Mouse (Mus musculus) bone marrow macrophage, adult 2 months (primary cell): ENCODE data around the gene Tcf7l1. TPM values are rescaled to one million over a fixed set of nuclear protein-coding genes. Genes with fewer than 3 reads are reported as not detected.

Source experiments
- H3K27ac ChIP-seq: 2 replicates; pipeline ENCODE4 v1.5.1; 2012; ENCODE audit warnings: low read depth, low read length; ENCODE audit not compliant: insufficient read depth
- H3K4me1 ChIP-seq: 2 replicates; pipeline ENCODE4 v1.6.1; 2012; ENCODE audit warnings: low read length; ENCODE audit not compliant: control insufficient read depth, insufficient read depth
- H3K4me3 ChIP-seq: 2 replicates; pipeline ENCODE4 v1.5.1; 2012; ENCODE audit warnings: mild to moderate bottlenecking, low read length, moderate library complexity; ENCODE audit not compliant: insufficient read depth
- CTCF ChIP-seq: IDR thresholded peaks from 2 replicates; pipeline ENCODE4 v1.5.1; 2012; ENCODE audit warnings: low read depth, mild to moderate bottlenecking, low read length, moderate library complexity
- POLR2A ChIP-seq: IDR thresholded peaks from 2 replicates; pipeline ENCODE4 v1.6.1; 2012; ENCODE audit warnings: mild to moderate bottlenecking, low read depth, low read length, borderline replicate concordance
- polyA plus RNA-seq: library from polyadenylated mRNA; stranded (reverse); fragments of >200 nt; gene quantifications from 2 replicates; pipeline ENCODE4 v1.2.4, GENCODE M21; 2012; ENCODE audit not compliant: missing spikeins, insufficient read depth, insufficient read length

Gene Tcf7l1
- polyA plus RNA-seq, 1 experiment = 0.42 TPM

- Histone ChIP-seq H3K4me3 (no peak overlapping the region), H3K4me1 (no peaks in the 10 kb centered on the region), H3K27ac (no peak overlapping the region)
- TF ChIP-seq POLR2A (no peak), CTCF (no peak)
Measured at GRCm38 (mm10) chr6:72630370-72630769, 158.7 kb downstream of the Tcf7l1 start.

GRCm38 (mm10) chr6:72627276-72627675 lies 161.8 kb downstream of the Tcf7l1 start:
- Histone ChIP-seq H3K27ac (no peak overlapping the region), H3K4me1 (no peaks in the 10 kb centered on the region), H3K4me3 (no peak overlapping the region)
- TF ChIP-seq POLR2A = no peak
- TF ChIP-seq CTCF = no peak

- Histone ChIP-seq H3K4me1 (no peaks in the 10 kb centered on the region), H3K4me3 (no peak overlapping the region), H3K27ac (no peak overlapping the region)
- TF ChIP-seq CTCF (no peak), POLR2A (no peak)
Measured at GRCm38 (mm10) chr6:72626391-72626790, 162.7 kb downstream of the Tcf7l1 start.

- no peaks in the 10 kb centered on the region for H3K4me1 ChIP-seq
- no peak overlapping the region for H3K27ac ChIP-seq
- H3K4me3 ChIP-seq = no peak overlapping the region
- no peak for TF ChIP-seq CTCF
- TF ChIP-seq POLR2A = no peak
Measured at GRCm38 (mm10) chr6:72623661-72624402, 165.2 kb downstream of the Tcf7l1 start.

- Histone ChIP-seq H3K27ac (no peak overlapping the region), H3K4me1 (no peaks in the 10 kb centered on the region), H3K4me3 (no peak overlapping the region)
- no peak for TF ChIP-seq CTCF
- TF ChIP-seq POLR2A = no peak
Measured at GRCm38 (mm10) chr6:72622917-72623316, 166.1 kb downstream of the Tcf7l1 start.

- H3K4me1 ChIP-seq = 0 out of 2 replicates have a peak, but pooled peaks cover 2% of the 10 kb centered on the region
- TF ChIP-seq CTCF (no peak), POLR2A (no peak)
- no peak overlapping the region for H3K4me3 ChIP-seq
- no peak overlapping the region for H3K27ac ChIP-seq
Measured at GRCm38 (mm10) chr6:72620920-72621319, 168.1 kb downstream of the Tcf7l1 start.

GRCm38 (mm10) chr6:72619734-72620532 lies 169.1 kb downstream of the Tcf7l1 start:
- no peak overlapping the region for H3K4me3 ChIP-seq
- TF ChIP-seq CTCF (no peak), POLR2A (no peak)
- 0 out of 2 replicates have a peak, but pooled peaks cover 2% of the 10 kb centered on the region for H3K4me1 ChIP-seq
- H3K27ac ChIP-seq = no peak overlapping the region

- Histone ChIP-seq H3K27ac (peak within 1 kb of the TSS; percentile 85), H3K4me3 (peak within 1 kb of the TSS; percentile 91), H3K4me1 (peaks cover 8% of the 10 kb centered on the region; the same call in 1 of the 2 replicates)
- TF ChIP-seq POLR2A (0 out of 2 replicates have a peak, but pooled peaks have one; percentile 28), CTCF (no peak)
Measured at GRCm38 (mm10) chr6:72616643-72617288, 172.3 kb downstream of the Tcf7l1 start, which contains the start of gene Tgoln1. TSS of gene Tgoln1 (minus strand) at chr6:72617000.

GRCm38 (mm10) chr6:72615561-72616375 lies 173.3 kb downstream of the Tcf7l1 start:
- TF ChIP-seq CTCF = no peak
- TF ChIP-seq POLR2A = no peak
- H3K27ac ChIP-seq = no peak overlapping the region
- H3K4me3 ChIP-seq = peak overlapping the region; percentile 91
- peaks cover 8% of the 10 kb centered on the region; the same call in 1 of the 2 replicates for H3K4me1 ChIP-seq
